Mouse (Mus musculus) v-Abl transformed pro-B cells (cell line): Measurements from ENCODE around the gene Cd160.

Source experiments
- in situ Hi-C, 2 experiments: fragments of 400-800 bp; cut with MboI; formaldehyde crosslinking; loops; one replicate each; pipeline ENCODE4 v1.15.1; 2025; ENCODE audit not compliant: unreplicated experiment in 2 of 2

Cd160 gene

GRCm38 (mm10) chr3:96777120-96777519 lies 52.0 kb downstream of the Cd160 start:
- in situ Hi-C loops = no loop called here

- in situ Hi-C loops = no loop called here
Observed at GRCm38 (mm10) chr3:96772949-96773348, 56.2 kb downstream of the Cd160 start.

- in situ Hi-C loops = no loop called here
Observed at GRCm38 (mm10) chr3:96769971-96770370, 59.2 kb downstream of the Cd160 start.

GRCm38 (mm10) chr3:96764528-96764927 lies 64.6 kb downstream of the Cd160 start:
- in situ Hi-C loops = no loop called here

- in situ Hi-C loops = no loop called here
Observed at GRCm38 (mm10) chr3:96759695-96760094, 69.5 kb downstream of the Cd160 start.

GRCm38 (mm10) chr3:96757691-96758090 lies 71.5 kb downstream of the Cd160 start:
- in situ Hi-C loops = no loop called here

- in situ Hi-C loops = no loop called here
Observed at GRCm38 (mm10) chr3:96755935-96756334, 73.2 kb downstream of the Cd160 start.
